Mouse (Mus musculus) neural tube, embryonic 14.5 days (tissue): ENCODE results near the gene Ccdc105. TPM values are rescaled to one million over a fixed set of nuclear protein-coding genes. Genes with fewer than 3 reads are reported as not detected.

ENCODE experiments used
- ATAC-seq: fragments of 200-750 bp; cut with Nextera tagmentation; 2 replicates; pipeline ENCODE4 v1.8.0; 2017; ENCODE audit warnings: low read depth, mild to moderate bottlenecking, moderate TSS enrichment, moderate library complexity
- H3K27ac ChIP-seq: fragments of 300-500 bp; sonication (generic); 2 replicates; pipeline ENCODE4 v1.5.1; 2014; ENCODE audit warnings: low read depth, mild to moderate bottlenecking, control low read depth, low read length, moderate library complexity, mixed read lengths
- H3K27me3 ChIP-seq: fragments of 300-500 bp; sonication (generic); 2 replicates; pipeline ENCODE4 v1.6.1; 2014; ENCODE audit warnings: low read length; ENCODE audit not compliant: control insufficient read depth, insufficient read depth
- H3K36me3 ChIP-seq: fragments of 300-500 bp; sonication (generic); 2 replicates; pipeline ENCODE4 v1.6.1; 2014; ENCODE audit warnings: low read length, mixed read lengths; ENCODE audit not compliant: control insufficient read depth, insufficient read depth
- H3K4me1 ChIP-seq: fragments of 300-500 bp; sonication (generic); 2 replicates; pipeline ENCODE4 v1.6.1; 2014; ENCODE audit warnings: low read length; ENCODE audit not compliant: control insufficient read depth, insufficient read depth
- H3K4me2 ChIP-seq: fragments of 300-500 bp; sonication (generic); 2 replicates; pipeline ENCODE4 v1.6.1; 2014; ENCODE audit warnings: mild to moderate bottlenecking, low read depth, low read length, control low read depth
- H3K4me3 ChIP-seq: fragments of 300-500 bp; sonication (generic); 2 replicates; pipeline ENCODE4 v1.5.1; 2014; ENCODE audit warnings: low read depth, low read length, control low read depth, mixed read lengths
- H3K9ac ChIP-seq: fragments of 300-500 bp; sonication (generic); replicated peaks from 2 replicates; pipeline ENCODE4 v1.6.1; 2014; ENCODE audit warnings: low read depth, mild to moderate bottlenecking, control low read depth, low read length, mixed read lengths
- H3K9me3 ChIP-seq: fragments of 300-500 bp; sonication (generic); 2 replicates; pipeline ENCODE4 v1.6.1; 2016; ENCODE audit warnings: low read length; ENCODE audit not compliant: control insufficient read depth
- WGBS: fragments of 180-500 bp; shearing (Covaris S2); extraction: QIAGEN DNeasy Blood & Tissue Kit; methylation state at CpG from one replicate; pipeline ENCODE4 v1.1.7; 2014; 5-methylcytosine and 5-hydroxymethylcytosine counted together
- polyA plus RNA-seq: library from polyadenylated mRNA; unstranded; fragments of >200 nt; fragmentation: Nextera tagmentation; extraction: Ambion mirVana; gene quantifications from 2 replicates; pipeline ENCODE4 v1.2.1, GENCODE M21; 2014

Gene Ccdc105
- polyA plus RNA-seq = 0.20 and 0.40 TPM in 2 replicates

- peak within 1 kb of the TSS; percentile 75 for H3K4me2 ChIP-seq
- H3K9me3 ChIP-seq = no peaks in the 10 kb centered on the region
- peak within 1 kb of the TSS; percentile 88 for H3K27ac ChIP-seq
- peak within 1 kb of the TSS; percentile 73 for H3K9ac ChIP-seq
- peaks cover 6% of the 10 kb centered on the region; the same call in 1 of the 2 replicates for H3K4me1 ChIP-seq
- peak; percentile 96 for ATAC-seq
- no peaks in the 10 kb centered on the region for H3K27me3 ChIP-seq
- H3K36me3 ChIP-seq = no peaks in the 10 kb centered on the region
- peak within 1 kb of the TSS; percentile 47 for H3K4me3 ChIP-seq
- under 1% methylated on average over 61 of the region's 61 CpGs for WGBS
These were observed at the start of gene Ccdc105 for GRCm38 (mm10) chr10:78752452-78753191. Ccdc105 (minus strand) TSS chr10:78753065.

GRCm38 (mm10) chr10:78801449-78801848, 48.6 kb upstream of the Ccdc105 start:
- H3K4me1 ChIP-seq = no peaks in the 10 kb centered on the region
- 77% methylated on average over 2 of the region's 2 CpGs for WGBS
- no peak overlapping the region for H3K9ac ChIP-seq
- H3K36me3 ChIP-seq = no peaks in the 10 kb centered on the region
- H3K27ac ChIP-seq = no peak overlapping the region
- H3K4me3 ChIP-seq = no peak overlapping the region
- H3K4me2 ChIP-seq = no peak overlapping the region
- no peaks in the 10 kb centered on the region for H3K9me3 ChIP-seq
- no peak for ATAC-seq
- no peaks in the 10 kb centered on the region for H3K27me3 ChIP-seq

- WGBS = 39% methylated on average over 1 of the region's 1 CpGs
- Histone ChIP-seq H3K4me3 (no peak overlapping the region), H3K4me2 (no peak overlapping the region), H3K9me3 (no peaks in the 10 kb centered on the region), H3K27me3 (no peaks in the 10 kb centered on the region), H3K9ac (no peak overlapping the region), H3K27ac (no peak overlapping the region), H3K4me1 (0 out of 2 replicates have a peak, but pooled peaks cover 5% of the 10 kb centered on the region), H3K36me3 (no peaks in the 10 kb centered on the region)
- ATAC-seq = no peak
These were observed 37.7 kb upstream of the Ccdc105 start for GRCm38 (mm10) chr10:78790561-78790960.

GRCm38 (mm10) chr10:78787566-78788087, 34.8 kb upstream of the Ccdc105 start:
- Histone ChIP-seq H3K4me1 (0 out of 2 replicates have a peak, but pooled peaks cover 5% of the 10 kb centered on the region), H3K36me3 (no peaks in the 10 kb centered on the region), H3K4me3 (peak overlapping the region; percentile 48), H3K9ac (peak overlapping the region; percentile 71), H3K27me3 (no peaks in the 10 kb centered on the region), H3K27ac (peak overlapping the region; percentile 89), H3K9me3 (no peaks in the 10 kb centered on the region), H3K4me2 (peak overlapping the region; percentile 58)
- 5% methylated on average over 22 of the region's 22 CpGs for WGBS
- ATAC-seq = peak; percentile 98

- peak; percentile 77 for ATAC-seq
- Histone ChIP-seq H3K27ac (no peak within 1 kb of the TSS), H3K4me2 (peak within 1 kb of the TSS; percentile 98), H3K36me3 (no peaks in the 10 kb centered on the region), H3K4me3 (peak within 1 kb of the TSS; percentile 59), H3K4me1 (peaks cover 8% of the 10 kb centered on the region; the same call in 1 of the 2 replicates), H3K9ac (peak within 1 kb of the TSS; percentile 84), H3K27me3 (no peaks in the 10 kb centered on the region), H3K9me3 (no peaks in the 10 kb centered on the region)
- WGBS = under 1% methylated on average over 41 of the region's 54 CpGs
These were observed 27.3 kb upstream of the Ccdc105 start, which contains the start of gene Slc1a6 for GRCm38 (mm10) chr10:78779981-78780651. Slc1a6 (plus strand) TSS chr10:78780496.

- H3K36me3 ChIP-seq = no peaks in the 10 kb centered on the region
- H3K27ac ChIP-seq = no peak overlapping the region
- no peaks in the 10 kb centered on the region for H3K27me3 ChIP-seq
- H3K9ac ChIP-seq = peak overlapping the region; percentile 84
- 56% methylated on average over 9 of the region's 9 CpGs for WGBS
- H3K4me1 ChIP-seq = peaks cover 8% of the 10 kb centered on the region; the same call in 1 of the 2 replicates
- peak; percentile 16 for ATAC-seq
- peak overlapping the region; percentile 98 for H3K4me2 ChIP-seq
- H3K9me3 ChIP-seq = no peaks in the 10 kb centered on the region
- peak overlapping the region; percentile 59 for H3K4me3 ChIP-seq
These were observed 26.7 kb upstream of the Ccdc105 start for GRCm38 (mm10) chr10:78779527-78779926.

- no peaks in the 10 kb centered on the region for H3K9me3 ChIP-seq
- no peak overlapping the region for H3K9ac ChIP-seq
- H3K4me1 ChIP-seq = peaks cover 8% of the 10 kb centered on the region; the same call in 1 of the 2 replicates
- WGBS = 35% methylated on average over 4 of the region's 4 CpGs
- ATAC-seq = no peak
- H3K27me3 ChIP-seq = no peaks in the 10 kb centered on the region
- no peak overlapping the region for H3K27ac ChIP-seq
- H3K36me3 ChIP-seq = no peaks in the 10 kb centered on the region
- no peak overlapping the region for H3K4me2 ChIP-seq
- no peak overlapping the region for H3K4me3 ChIP-seq
These were observed 23.0 kb upstream of the Ccdc105 start for GRCm38 (mm10) chr10:78775830-78776229.

- Histone ChIP-seq H3K4me3 (no peak overlapping the region), H3K4me2 (no peak overlapping the region), H3K36me3 (no peaks in the 10 kb centered on the region), H3K4me1 (no peaks in the 10 kb centered on the region), H3K27ac (no peak overlapping the region), H3K27me3 (no peaks in the 10 kb centered on the region), H3K9ac (no peak overlapping the region), H3K9me3 (no peaks in the 10 kb centered on the region)
- no peak for ATAC-seq
- 89% methylated on average over 1 of the region's 1 CpGs for WGBS
These were observed 12.7 kb upstream of the Ccdc105 start for GRCm38 (mm10) chr10:78765570-78765969.

GRCm38 (mm10) chr10:78756021-78756420, 3.2 kb upstream of the Ccdc105 start:
- Histone ChIP-seq H3K27ac (no peak overlapping the region), H3K36me3 (no peaks in the 10 kb centered on the region), H3K9ac (no peak overlapping the region), H3K4me2 (no peak overlapping the region), H3K27me3 (no peaks in the 10 kb centered on the region), H3K4me3 (no peak overlapping the region), H3K4me1 (peaks cover 6% of the 10 kb centered on the region; the same call in 1 of the 2 replicates), H3K9me3 (no peaks in the 10 kb centered on the region)
- 34% methylated on average over 6 of the region's 6 CpGs for WGBS
- ATAC-seq = no peak
